Mouse (Mus musculus) effector memory CD4-positive, alpha-beta T cell, adult 5 months (primary cell): ENCODE data around the gene Klf1. TPM values are rescaled to one million over a fixed set of nuclear protein-coding genes. Genes with fewer than 3 reads are reported as not detected.

ENCODE experiments used
- polyA plus RNA-seq: library from polyadenylated mRNA; unstranded; fragments of 100-300 nt; shearing (Covaris generic); gene quantifications from one replicate; pipeline ENCODE4 v1.2.1, GENCODE M21; 2017

Klf1 gene
- 0.57 TPM for polyA plus RNA-seq

GRCm38 (mm10) chr8:84901752-84902151 lies at the start of gene Klf1:
Gene Klf1, plus strand, starts transcription at chr8:84901928.

GRCm38 (mm10) chr8:84856864-84857441 lies 44.8 kb upstream of the Klf1 start, which contains the start of gene Farsa:
Gene Farsa, plus strand, starts transcription at chr8:84856989.

GRCm38 (mm10) chr8:84871376-84872308 lies 30.1 kb upstream of the Klf1 start, which contains the start of gene Syce2:
Gene Syce2, plus strand, starts transcription at chr8:84872111.

GRCm38 (mm10) chr8:84893709-84894134 lies 8.0 kb upstream of the Klf1 start, which contains the start of gene Gcdh:
Gene Gcdh, minus strand, starts transcription at chr8:84893921.

GRCm38 (mm10) chr8:84908421-84909161 lies 6.9 kb downstream of the Klf1 start, which contains the start of gene Dnase2a:
Gene Dnase2a, plus strand, starts transcription at chr8:84908560.

GRCm38 (mm10) chr8:84936962-84937546 lies 35.3 kb downstream of the Klf1 start, which contains the start of gene Mast1:
Gene Mast1, minus strand, starts transcription at chr8:84937359.

GRCm38 (mm10) chr8:84946528-84947240 lies 45.0 kb downstream of the Klf1 start, which contains the start of gene Rtbdn:
Gene Rtbdn, plus strand, starts transcription at chr8:84946991.

Other genes starting within 250 kb of the Klf1 start
- 759 TPM for gene Ier2, start 239.1 kb upstream of the Klf1 start, polyA plus RNA-seq
- gene Trmt1, start 215.6 kb upstream of the Klf1 start, polyA plus RNA-seq = 51.7 TPM
- gene Nacc1, start 214.1 kb upstream of the Klf1 start, polyA plus RNA-seq = 16.8 TPM
- not detected for gene Lyl1, start 200.5 kb upstream of the Klf1 start, polyA plus RNA-seq
- gene G430095P16Rik, start 178.9 kb upstream of the Klf1 start, polyA plus RNA-seq = 8.6 TPM
- gene Nfix, start 101.6 kb upstream of the Klf1 start, polyA plus RNA-seq = 12.2 TPM
- 3.3 TPM for gene Dand5, start 79.1 kb upstream of the Klf1 start, polyA plus RNA-seq
- gene Gadd45gip1, start 70.4 kb upstream of the Klf1 start, polyA plus RNA-seq = 19.6 TPM
- gene Rad23a, start 61.3 kb upstream of the Klf1 start, polyA plus RNA-seq = 113 TPM
- gene Calr, start 55.0 kb upstream of the Klf1 start, polyA plus RNA-seq = 547 TPM
- gene Farsa, start 44.9 kb upstream of the Klf1 start, polyA plus RNA-seq = 59.5 TPM
- gene Syce2, start 29.8 kb upstream of the Klf1 start, polyA plus RNA-seq = 5.3 TPM
- gene Gcdh, start 8.0 kb upstream of the Klf1 start, polyA plus RNA-seq = 22.4 TPM
- 5.6 TPM for gene Dnase2a, start 6.6 kb downstream of the Klf1 start, polyA plus RNA-seq
- gene Mast1, start 35.4 kb downstream of the Klf1 start, polyA plus RNA-seq = 0.24 TPM
- not detected for gene Rtbdn, start 45.1 kb downstream of the Klf1 start, polyA plus RNA-seq
- gene Gm49661, start 67.5 kb downstream of the Klf1 start, polyA plus RNA-seq = not detected
- gene Prdx2, start 67.7 kb downstream of the Klf1 start, polyA plus RNA-seq = 110 TPM
- gene Rnaseh2a, start 67.8 kb downstream of the Klf1 start, polyA plus RNA-seq = 59.4 TPM
- gene Junb, start 76.8 kb downstream of the Klf1 start, polyA plus RNA-seq = 7,373 TPM
- gene Hook2, start 88.7 kb downstream of the Klf1 start, polyA plus RNA-seq = 17.9 TPM
- not detected for gene Best2, start 112.6 kb downstream of the Klf1 start, polyA plus RNA-seq
- gene Asna1, start 123.4 kb downstream of the Klf1 start, polyA plus RNA-seq = 29.1 TPM
- gene Trir, start 124.9 kb downstream of the Klf1 start, polyA plus RNA-seq = 198 TPM
- 25.2 TPM for gene Tnpo2, start 135.0 kb downstream of the Klf1 start, polyA plus RNA-seq
- gene Fbxw9, start 158.1 kb downstream of the Klf1 start, polyA plus RNA-seq = 6.5 TPM
- not detected for gene Gm5741, start 166.1 kb downstream of the Klf1 start, polyA plus RNA-seq
- gene Dhps, start 169.8 kb downstream of the Klf1 start, polyA plus RNA-seq = 89.1 TPM
- 134 TPM for gene Wdr83os, start 178.8 kb downstream of the Klf1 start, polyA plus RNA-seq
- gene Wdr83, start 179.4 kb downstream of the Klf1 start, polyA plus RNA-seq = 18.9 TPM
- 93.4 TPM for gene Man2b1, start 181.3 kb downstream of the Klf1 start, polyA plus RNA-seq
- gene Zfp791, start 221.2 kb downstream of the Klf1 start, polyA plus RNA-seq = not detected
- gene Cks1brt, start 250.0 kb downstream of the Klf1 start, polyA plus RNA-seq = not detected